ENCODE assay signal across 13 mouse cellular contexts in the genomic region with DNA sequence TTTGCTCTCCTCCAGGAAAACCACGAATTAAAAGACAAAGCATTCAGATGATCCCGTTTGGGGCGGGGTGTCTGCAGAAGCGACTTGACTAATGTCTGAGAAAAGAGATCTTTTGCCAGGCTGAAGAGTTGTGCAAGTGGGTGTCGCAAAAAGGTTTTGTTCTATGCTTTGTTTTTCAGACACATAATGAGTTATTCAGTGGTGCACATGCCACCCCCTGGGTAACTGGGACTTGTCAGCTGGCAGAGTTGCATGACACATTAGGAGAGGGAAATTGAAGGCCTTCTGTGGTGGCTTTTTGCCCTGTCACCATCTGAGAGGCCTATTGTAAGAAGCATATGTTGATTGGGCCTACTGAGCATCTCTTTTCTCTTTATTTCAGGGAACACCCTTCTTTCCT. TPM values are rescaled to one million over a fixed set of nuclear protein-coding genes. Genes with fewer than 3 reads are reported as not detected.
DNase-seq lines count a peak whose midpoint lies in the region; ATAC-seq lines count a peak whose summit lies in the region.
"Had no signal": no experiment of that assay in that cellular context is flagged by ENCODE, and none has a peak within 500 bp of the region (broad histone marks: within the 10 kb centered on the region; RNA-seq: fewer than 3 reads in every experiment).

No protein-coding gene starts in this region.

- DNase-seq in layer of hippocampus, adult 8-10 months (ENCODE audit: low spot score in 2 of 2): peak; percentile 8 to 26
- no peak for DNase-seq in layer of hippocampus, postnatal 10 days (ENCODE audit: low spot score in 2 of 2)
- DNase-seq in brain, adult 2 months (ENCODE audit: low read depth, low spot score): peak; percentile 81
- peak; percentile 40 for DNase-seq in cerebellum, adult 8-10 months
- no peak for DNase-seq in spleen, adult 18-20 months
- DNase-seq in neural tube, embryonic 10.5 days (ENCODE audit: extremely low spot score, low spot score): no peak
- DNase-seq: adrenal gland, postnatal 10 days; gastrocnemius, postnatal 14 days; lung, postnatal 14 days; right cerebral cortex, postnatal 4 days had no signal

- ATAC-seq in megakaryocyte progenitor cell, adult 5-6 weeks (replicated peaks; ENCODE audit: poor library complexity): 0 out of 2 replicates have a peak, but pooled peaks have one; percentile 26
- ATAC-seq: CD4-positive, CD25-positive, alpha-beta regulatory T cell, adult 4 months; intestine, embryonic 16.5 days had no signal

RNA-seq across cellular contexts. Expression of gene Smoc1, which starts 20.3 kb away (rescaled TPM):
- total RNA-seq in layer of hippocampus, adult 8-10 months (2022): 10 to 100 TPM in 2 of 4 experiments, 1 to 10 TPM in 2; 8.3 to 15.7 (median 11.5) TPM
- total RNA-seq in layer of hippocampus, postnatal 10 days (2021): 10 to 100 TPM; 12.1 to 13.9 TPM
- 0.54 and 0.83 TPM in 2 replicates for total RNA-seq in megakaryocyte progenitor cell, adult 5-6 weeks (2015)
- 1.6 and 1.7 TPM in 2 replicates for total RNA-seq in megakaryocyte progenitor cell, adult 5-6 weeks (2017)

Comparison
In these comparisons a context has a peak if more than half of its experiments do, and no peak if none do; other contexts are left out.
1. DNase-seq: peak in layer of hippocampus, adult 8-10 months (2 of 2), brain, adult 2 months (single experiment) and cerebellum, adult 8-10 months (single experiment); none in layer of hippocampus, postnatal 10 days (0 of 2), spleen, adult 18-20 months (0 of 2) and neural tube, embryonic 10.5 days (single experiment).